Mouse (Mus musculus) thymus, postnatal 25 days (tissue): ENCODE results near the gene Klrd1.
A peak's percentile ranks its signal among the peaks of the same experiment; 100 is the strongest.
"Not testable (repeated sequence)": the region's sequence is repeated elsewhere in the genome, so short reads cannot be mapped to it uniquely, and the experiment has no call there.

Experiments used
- DNase-seq: peaks from one replicate; pipeline ENCODE4 v3.0.0; 2022

Gene Klrd1

DNA sequence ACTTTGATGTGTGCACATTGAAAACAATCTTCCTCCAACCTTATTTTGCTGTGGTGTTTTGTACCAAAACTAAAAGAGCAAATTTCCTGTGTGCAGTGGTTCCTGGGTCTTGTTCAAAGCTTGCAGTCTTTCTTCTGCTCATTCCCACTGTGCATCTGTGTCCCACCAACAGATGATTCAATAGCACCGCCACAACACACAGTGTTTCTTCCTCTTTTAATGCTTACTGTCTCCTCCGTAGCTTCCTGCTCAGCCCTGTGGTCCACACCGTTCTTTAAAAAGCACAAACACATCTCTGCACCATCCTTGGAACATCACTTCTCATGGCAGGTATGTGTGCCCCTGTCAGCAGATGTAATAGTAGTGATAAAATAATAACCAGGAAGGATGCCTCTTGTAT is at the start of gene Klrd1:
Klrd1 (plus strand) TSS at position 275 of the 400 bp plus-strand sequence.
- DNase-seq: no peak

DNA sequence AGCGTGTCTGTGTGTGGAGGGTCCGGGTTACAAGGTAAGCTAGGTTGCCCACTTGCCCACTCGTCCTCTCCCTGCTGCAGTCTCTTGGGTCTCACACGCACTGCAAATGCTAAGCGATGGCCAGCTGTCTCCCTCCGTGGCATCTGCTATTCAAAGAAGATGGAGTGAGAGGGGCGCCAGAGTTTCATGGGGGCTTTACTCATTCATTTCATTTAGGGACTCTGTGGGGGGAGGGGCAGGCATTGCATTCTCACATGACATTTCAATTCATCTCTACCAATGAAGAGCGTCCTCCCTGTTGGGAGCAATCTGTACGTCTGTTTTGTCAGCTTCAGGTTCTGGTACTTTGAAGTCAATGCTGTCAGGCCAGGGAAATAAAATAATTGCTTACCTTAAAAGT is 49.7 kb upstream of the Klrd1 start:
- no peak for DNase-seq

GRCm38 (mm10) chr6:129542540-129542939 is 49.0 kb upstream of the Klrd1 start:
- no peak for DNase-seq

DNA sequence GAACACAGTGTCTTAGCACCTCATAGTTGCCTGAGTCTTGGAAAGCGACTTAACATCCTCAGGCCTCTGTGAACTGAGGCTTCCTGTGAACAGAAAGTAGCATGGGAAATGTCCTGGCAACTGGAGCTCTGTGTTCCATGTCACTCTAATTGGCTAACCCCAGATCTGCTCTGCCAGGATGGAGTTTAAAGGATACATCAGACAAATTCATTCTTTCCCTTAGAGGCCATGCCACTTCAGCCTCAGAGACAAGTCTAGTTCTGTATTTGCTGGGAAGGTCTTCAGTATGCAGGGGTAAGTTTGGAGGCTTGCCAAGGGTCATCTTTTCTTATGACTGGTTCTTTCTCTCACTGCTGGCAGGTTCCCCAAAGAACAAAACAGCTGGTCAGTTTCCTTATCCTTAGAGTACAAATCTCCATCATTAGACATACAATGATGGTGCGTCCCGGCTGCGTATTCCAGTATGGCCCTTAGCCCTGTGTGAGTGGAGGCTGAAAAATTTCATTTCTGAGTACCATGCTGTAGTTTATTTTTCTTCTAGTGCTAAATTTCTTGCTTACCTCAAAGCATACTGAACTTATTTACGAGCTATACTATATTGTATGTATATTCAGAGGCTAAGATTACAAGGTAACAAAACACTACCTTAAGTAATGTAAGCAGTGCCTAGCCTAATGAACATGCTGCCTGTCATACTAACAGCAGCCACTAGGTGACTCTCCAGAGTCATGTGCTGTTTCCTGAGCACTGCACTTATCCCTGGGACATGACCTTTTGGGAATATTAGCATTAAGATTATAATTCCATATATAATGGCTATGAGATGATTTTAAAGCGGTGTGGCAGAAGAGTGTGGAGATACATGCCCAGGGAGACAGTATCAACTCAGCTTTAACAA is 47.6 kb upstream of the Klrd1 start:
- peak; percentile 44 for DNase-seq

DNA sequence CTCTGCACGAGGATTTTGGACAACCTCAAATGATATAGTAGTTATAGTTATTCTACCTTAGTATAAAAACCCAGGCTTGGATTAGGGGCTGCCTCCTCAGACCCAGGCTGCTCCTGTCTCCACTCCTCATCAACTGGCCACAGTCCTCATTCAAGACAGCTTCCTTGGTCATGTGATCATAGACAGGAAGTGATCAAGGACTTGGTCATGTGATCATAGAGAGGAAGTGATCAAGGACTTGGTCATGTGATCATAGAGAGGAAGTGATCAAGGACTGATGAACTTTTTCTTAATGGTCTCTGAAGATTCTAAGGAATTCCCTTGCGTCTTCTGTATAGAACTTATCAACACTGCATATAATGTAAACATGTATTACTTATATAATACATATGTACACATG is 44.3 kb upstream of the Klrd1 start:
- no peak for DNase-seq

DNA sequence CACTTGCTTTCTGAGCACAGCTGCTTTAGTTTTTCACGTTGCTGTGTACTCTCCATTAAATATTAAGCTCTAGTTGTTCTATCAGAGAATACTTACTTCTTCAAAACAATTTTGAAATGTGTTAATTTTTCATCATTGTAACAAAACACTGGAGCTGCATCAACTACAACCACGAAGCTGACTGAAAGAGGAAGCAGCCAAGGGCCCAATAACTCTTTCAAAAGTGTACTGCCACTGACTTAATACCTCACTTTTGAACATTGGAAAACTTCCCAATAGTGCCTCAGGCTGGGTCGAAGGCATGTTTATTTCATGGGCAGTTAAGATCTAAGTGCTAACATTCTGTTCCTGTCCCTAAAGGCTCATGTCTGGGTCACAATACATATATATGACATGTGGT is 43.6 kb upstream of the Klrd1 start:
- DNase-seq: no peak

DNA sequence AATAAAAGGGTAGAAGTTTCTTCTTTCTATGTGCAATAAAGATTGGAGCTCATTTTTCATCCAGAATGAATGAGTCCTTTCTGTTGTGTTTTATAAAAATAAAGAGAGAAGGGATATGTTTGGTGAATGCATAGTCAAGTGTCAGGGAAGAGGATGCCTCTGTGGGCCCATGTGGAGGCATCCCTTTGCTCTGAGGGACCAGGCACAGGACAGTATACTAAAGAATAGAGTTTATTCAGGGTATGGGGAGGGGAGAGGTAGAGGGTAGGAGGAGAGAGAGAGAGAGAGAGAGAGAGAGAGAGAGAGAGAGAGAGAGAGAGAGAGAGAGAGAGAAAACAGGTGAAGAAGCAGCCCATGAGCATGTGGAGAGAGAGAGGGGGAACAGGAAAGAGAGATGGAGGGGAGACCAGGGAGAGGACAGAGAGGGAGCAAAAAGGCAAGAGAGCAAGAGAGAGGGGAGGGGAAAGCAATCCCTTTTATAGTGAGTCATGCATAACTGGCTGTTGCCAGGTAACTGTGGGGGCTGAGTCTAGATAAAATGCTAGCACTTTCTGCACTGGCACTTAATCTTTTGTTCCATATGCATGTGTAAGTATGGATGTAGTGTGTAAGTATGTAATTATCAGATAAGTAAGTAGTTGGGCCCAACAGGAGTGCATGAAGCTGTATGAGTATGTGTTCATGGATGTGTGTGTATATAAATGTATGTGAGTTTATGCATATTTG is 34.1 kb upstream of the Klrd1 start:
- no peak for DNase-seq

GRCm38 (mm10) chr6:129558946-129559640 is 32.5 kb upstream of the Klrd1 start:
- DNase-seq: peak; percentile 67

- DNase-seq: no peak
These were observed 31.9 kb upstream of the Klrd1 start for GRCm38 (mm10) chr6:129559641-129560027.

DNA sequence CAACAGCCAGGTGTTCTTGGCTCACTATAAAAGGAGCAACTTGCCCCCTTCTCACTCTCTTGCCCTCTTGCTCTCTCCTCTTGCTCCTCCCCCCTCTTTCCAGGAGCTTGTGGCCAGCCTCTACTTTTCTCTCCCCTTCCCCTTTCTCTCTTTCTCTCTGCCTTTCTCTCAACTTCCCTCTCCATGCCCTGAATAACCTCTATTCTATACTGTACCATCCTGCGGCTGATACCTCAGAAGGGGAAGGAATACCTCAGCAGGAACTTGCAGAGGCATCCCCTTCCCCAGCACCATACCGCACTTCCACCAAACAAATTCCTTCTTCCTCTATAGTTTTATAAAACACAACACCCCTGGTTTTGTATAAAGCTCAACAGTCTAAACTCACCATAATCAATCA is 26.3 kb upstream of the Klrd1 start:
- DNase-seq: no peak

GRCm38 (mm10) chr6:129575315-129575714 is 16.3 kb upstream of the Klrd1 start:
- DNase-seq: no peak

DNA sequence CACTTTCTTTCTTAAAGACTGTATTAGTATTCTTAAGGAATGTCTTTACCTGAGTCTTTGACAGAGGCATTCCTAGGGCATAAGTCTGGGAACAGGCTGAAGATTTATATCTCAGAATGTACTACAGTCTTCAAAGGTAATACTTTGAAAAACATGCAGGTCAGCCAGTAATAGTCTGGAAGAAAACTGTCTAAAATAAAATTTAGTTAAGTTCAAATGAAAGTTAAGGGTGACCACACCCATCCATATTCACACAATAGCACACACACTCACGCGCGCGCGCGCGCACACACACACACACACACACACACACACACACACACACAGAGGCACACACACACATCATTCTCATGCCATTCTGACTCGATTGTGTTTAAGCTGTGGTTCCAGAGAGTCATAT is 14.0 kb upstream of the Klrd1 start, which contains the start of gene Klre1:
Klre1 (plus strand) TSS at position 301 of the 400 bp plus-strand sequence.
- DNase-seq: no peak

DNA sequence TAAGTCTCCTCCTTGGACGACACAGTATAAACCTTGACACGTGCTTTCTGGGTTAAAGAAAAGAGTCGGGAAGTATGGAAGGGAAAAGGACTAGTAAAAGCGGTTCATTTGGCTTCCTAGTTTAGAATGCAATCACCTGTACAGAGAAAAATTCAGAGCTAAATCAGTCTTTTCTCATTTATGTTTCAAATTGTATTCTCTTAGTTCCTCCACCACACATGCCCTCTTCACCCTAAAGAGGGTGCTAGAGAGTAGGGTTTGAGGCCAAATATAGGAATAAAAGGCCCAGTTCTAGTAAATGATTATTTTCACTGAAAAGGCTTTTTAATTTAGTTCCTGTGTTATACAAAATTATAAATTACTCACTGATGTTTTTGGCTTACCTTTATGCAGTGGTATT is 10.3 kb upstream of the Klrd1 start:
- no peak for DNase-seq

DNA sequence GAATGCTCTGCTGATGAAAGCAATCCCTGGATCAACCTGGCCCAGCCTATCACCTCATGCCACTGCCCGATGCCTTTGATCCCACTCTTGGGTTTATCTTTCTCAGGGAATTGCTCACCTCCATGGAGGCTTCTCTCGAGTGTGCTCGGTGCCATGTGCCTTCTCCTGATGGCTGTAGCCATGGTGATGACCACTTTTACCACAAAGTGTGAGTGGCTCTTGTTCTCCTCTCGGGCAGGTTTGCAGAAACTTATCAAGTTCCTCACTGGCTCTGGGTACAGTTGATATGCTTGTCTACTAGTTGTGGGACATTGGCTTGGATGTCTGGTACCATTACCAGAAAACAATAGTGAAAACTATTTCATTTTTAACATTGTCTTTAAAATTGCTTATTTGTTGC is 9.7 kb upstream of the Klrd1 start:
- DNase-seq: no peak

DNA sequence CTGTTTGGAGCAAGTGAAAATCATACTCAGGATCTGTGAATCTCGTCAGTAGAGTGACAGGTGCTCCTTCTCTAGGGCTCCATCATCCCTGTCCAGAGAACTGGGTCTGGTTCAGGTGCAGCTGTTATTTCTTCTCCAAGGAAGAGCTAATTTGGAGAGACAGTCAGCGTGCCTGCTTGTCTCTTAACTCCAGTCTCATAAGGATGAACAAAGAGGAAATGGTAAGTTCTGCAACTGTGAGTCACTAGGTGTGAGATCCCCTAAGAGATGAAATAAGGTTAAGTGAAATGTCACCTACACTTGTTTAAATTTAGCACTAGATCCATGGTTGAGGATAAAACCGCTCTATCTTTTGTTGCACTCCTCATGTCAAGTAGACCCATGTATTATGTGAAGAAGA is 8.6 kb upstream of the Klrd1 start:
- DNase-seq: no peak

DNA sequence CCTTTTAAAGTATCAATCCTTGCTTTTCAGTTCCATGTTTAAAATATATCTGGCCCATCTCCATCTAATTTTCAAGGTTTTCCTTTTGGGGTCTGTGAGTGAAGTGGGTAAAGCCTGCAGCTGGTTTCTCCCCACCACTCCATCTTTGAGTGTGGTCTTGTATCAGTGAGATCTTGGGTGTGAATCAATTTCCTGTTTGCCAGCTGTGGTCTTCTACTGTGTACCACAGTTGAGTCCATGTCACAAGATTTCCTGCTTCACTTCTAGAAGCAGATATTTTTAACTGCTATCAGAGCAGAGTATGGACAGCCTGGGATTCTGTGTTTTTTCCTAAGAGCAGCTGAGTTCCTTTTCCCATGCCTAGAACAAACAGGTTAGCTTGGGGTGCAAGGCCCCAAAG is 16.8 kb downstream of the Klrd1 start:
- peak; percentile 12 for DNase-seq

GRCm38 (mm10) chr6:129623735-129624134 is 32.2 kb downstream of the Klrd1 start, which contains the start of gene Klrk1:
Gene Klrk1, minus strand, starts transcription at chr6:129623864.
- no peak for DNase-seq

- DNase-seq: not testable (repeated sequence)
These were observed 39.5 kb downstream of the Klrd1 start for GRCm38 (mm10) chr6:129631046-129631445.

DNA sequence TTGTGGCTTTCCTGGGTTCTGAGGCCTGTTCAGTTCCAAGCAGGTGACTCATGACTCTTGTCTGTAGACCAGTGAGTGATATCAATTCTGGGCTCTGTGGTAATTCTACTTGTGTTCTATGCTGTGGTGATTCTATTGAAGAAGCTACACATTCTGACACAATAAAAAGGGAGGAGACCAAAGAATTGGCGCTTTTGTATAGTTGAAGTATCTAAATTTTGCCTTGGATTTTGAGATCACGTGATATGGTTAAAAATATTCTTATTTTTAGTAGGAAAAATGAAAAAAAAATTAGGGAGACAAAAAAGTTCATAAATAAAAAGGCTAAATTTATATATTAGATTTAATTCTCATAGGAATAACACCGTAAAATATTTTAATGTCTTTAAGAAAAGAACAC is 51.7 kb downstream of the Klrd1 start, which contains the start of gene Klrc3:
Klrc3 (minus strand) TSS at position 101 of the 400 bp plus-strand sequence.
- DNase-seq: not testable (repeated sequence)

DNA sequence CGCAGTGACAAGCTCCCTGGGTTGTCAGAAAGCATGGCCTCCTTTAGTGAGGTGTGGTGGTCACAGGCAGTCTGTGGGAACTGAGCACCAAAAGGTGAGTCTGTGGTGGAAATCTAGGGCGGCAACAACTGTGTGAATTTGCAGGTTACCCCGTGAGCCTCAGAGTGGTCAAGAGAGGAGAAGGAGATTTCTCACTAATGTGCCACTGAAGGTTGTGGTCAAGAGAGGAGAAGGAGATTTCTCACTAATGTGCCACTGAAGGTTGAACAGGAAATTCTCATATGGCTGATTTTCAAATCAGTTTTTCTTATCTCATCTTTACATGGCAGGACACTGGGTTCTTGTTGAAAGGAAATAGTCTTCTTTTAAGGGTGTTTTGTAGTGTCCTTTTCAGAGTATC is 52.5 kb downstream of the Klrd1 start:
- not testable (repeated sequence) for DNase-seq
